Mouse (Mus musculus) embryonic facial prominence, embryonic 10.5 days (tissue): Measurements from ENCODE around the gene Sgcg. TPM values are rescaled to one million over a fixed set of nuclear protein-coding genes. Genes with fewer than 3 reads are reported as not detected.
A peak's percentile ranks its signal among the peaks of the same experiment; 100 is the strongest.

Experiments
- DNase-seq: peaks from one replicate; pipeline ENCODE4 v3.0.0-alpha.2; 2017; ENCODE audit warnings: low spot score
- H3K27ac ChIP-seq: fragments of 300-500 bp; sonication (generic); replicated peaks from 2 replicates; pipeline ENCODE4 v1.5.1; 2016; ENCODE audit warnings: mild to moderate bottlenecking
- H3K27me3 ChIP-seq: fragments of 300-500 bp; sonication (generic); replicated peaks from 2 replicates; pipeline ENCODE4 v1.6.1; 2016; ENCODE audit warnings: low read depth, mild to moderate bottlenecking; ENCODE audit not compliant: poor library complexity, severe bottlenecking
- H3K36me3 ChIP-seq: fragments of 300-500 bp; sonication (generic); replicated peaks from 2 replicates; pipeline ENCODE4 v1.6.1; 2016; ENCODE audit warnings: mild to moderate bottlenecking, moderate library complexity
- H3K4me1 ChIP-seq: fragments of 300-500 bp; sonication (generic); 2 replicates; pipeline ENCODE4 v1.6.1; 2016
- H3K4me3 ChIP-seq: fragments of 300-500 bp; sonication (generic); 2 replicates; pipeline ENCODE4 v1.5.1; 2016; ENCODE audit warnings: mild to moderate bottlenecking, moderate library complexity
- H3K9me3 ChIP-seq: fragments of 300-500 bp; sonication (generic); 2 replicates; pipeline ENCODE4 v1.6.1; 2016; ENCODE audit warnings: mild to moderate bottlenecking
- WGBS: fragments of 180-500 bp; shearing (Covaris S2); methylation state at CpG from one replicate; pipeline ENCODE4 v1.1.7; 2016; 5-methylcytosine and 5-hydroxymethylcytosine counted together
- polyA plus RNA-seq: library from polyadenylated mRNA; unstranded; fragments of >200 nt; fragmentation: Nextera tagmentation; extraction: Ambion mirVana; gene quantifications from 2 replicates; pipeline ENCODE4 v1.2.1, GENCODE M21; 2016

Gene Sgcg
- polyA plus RNA-seq, 1 experiment from 2014 or later = not detected

DNA sequence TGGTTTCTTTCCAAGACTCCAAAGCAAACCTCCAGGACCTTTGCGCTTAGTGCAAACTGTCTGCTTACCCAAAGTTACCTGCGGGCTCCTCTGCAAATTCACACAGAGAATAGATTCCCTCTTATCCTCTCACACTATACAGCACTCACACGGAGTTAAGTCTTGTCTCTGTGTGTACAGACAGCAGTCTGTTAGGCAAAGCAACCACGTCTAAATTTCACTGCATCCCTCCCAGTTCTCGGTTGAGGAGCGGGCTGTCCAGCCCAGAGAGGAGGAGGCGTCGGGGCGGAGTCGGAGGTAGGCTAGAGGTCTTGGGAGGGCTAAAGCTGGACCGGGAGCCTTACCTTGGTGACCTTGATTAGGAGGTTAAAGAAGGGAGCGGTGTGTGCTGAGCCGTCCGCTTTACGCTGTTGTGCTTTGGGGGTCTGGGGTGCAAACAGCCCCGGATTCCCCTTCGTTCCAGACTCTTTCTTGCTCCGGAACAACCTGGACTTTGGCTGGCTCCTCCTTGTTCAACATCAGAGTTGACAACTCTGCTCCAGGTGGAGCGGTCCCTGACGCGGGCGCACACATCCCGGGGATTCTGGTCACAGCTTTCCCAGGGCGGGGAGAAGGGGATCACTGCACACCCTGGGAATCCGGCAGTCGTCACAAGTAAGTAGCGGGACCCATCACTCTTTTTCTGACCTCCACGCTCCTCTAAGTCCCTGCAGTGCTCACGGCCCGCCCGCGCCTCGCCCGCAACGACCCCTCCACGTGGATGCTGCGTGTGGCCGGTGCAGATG, 16.3 kb upstream of the Sgcg start:
- Histone ChIP-seq H3K36me3 (no peaks in the 10 kb centered on the region), H3K27me3 (peaks cover 63% of the 10 kb centered on the region), H3K9me3 (no peaks in the 10 kb centered on the region), H3K4me1 (peaks cover 13% of the 10 kb centered on the region), H3K4me3 (peak overlapping the region; percentile 37), H3K27ac (no peak overlapping the region)
- 8% methylated on average over 38 of the region's 38 CpGs for WGBS
- DNase-seq = peak; percentile 26

- no peak for DNase-seq
- H3K27me3 ChIP-seq = peaks cover 17% of the 10 kb centered on the region
- no peaks in the 10 kb centered on the region for H3K4me1 ChIP-seq
- WGBS = 69% methylated on average over 5 of the region's 5 CpGs
- no peak overlapping the region for H3K27ac ChIP-seq
- no peaks in the 10 kb centered on the region for H3K36me3 ChIP-seq
- no peak overlapping the region for H3K4me3 ChIP-seq
- H3K9me3 ChIP-seq = no peaks in the 10 kb centered on the region
Measured at GRCm38 (mm10) chr14:61267908-61268475, 9.7 kb upstream of the Sgcg start.

GRCm38 (mm10) chr14:61259084-61259483, 794 bp upstream of the Sgcg start:
- no peak overlapping the region for H3K4me3 ChIP-seq
- peaks cover 12% of the 10 kb centered on the region for H3K4me1 ChIP-seq
- no peaks in the 10 kb centered on the region for H3K27me3 ChIP-seq
- WGBS = 40% methylated on average over 3 of the region's 3 CpGs
- H3K36me3 ChIP-seq = no peaks in the 10 kb centered on the region
- no peaks in the 10 kb centered on the region for H3K9me3 ChIP-seq
- no peak overlapping the region for H3K27ac ChIP-seq
- no peak for DNase-seq

- no peak overlapping the region for H3K4me3 ChIP-seq
- H3K36me3 ChIP-seq = no peaks in the 10 kb centered on the region
- no peaks in the 10 kb centered on the region for H3K27me3 ChIP-seq
- no peaks in the 10 kb centered on the region for H3K4me1 ChIP-seq
- no peak for DNase-seq
- H3K27ac ChIP-seq = no peak overlapping the region
- 89% methylated on average over 15 of the region's 15 CpGs for WGBS
- H3K9me3 ChIP-seq = peaks cover 8% of the 10 kb centered on the region
Measured at GRCm38 (mm10) chr14:61252596-61253388, 5.5 kb downstream of the Sgcg start.

GRCm38 (mm10) chr14:61246444-61246843, 11.8 kb downstream of the Sgcg start:
- Histone ChIP-seq H3K27ac (no peak overlapping the region), H3K27me3 (no peaks in the 10 kb centered on the region), H3K36me3 (no peaks in the 10 kb centered on the region), H3K4me1 (no peaks in the 10 kb centered on the region), H3K9me3 (peaks cover 9% of the 10 kb centered on the region), H3K4me3 (no peak overlapping the region)
- 91% methylated on average over 3 of the region's 3 CpGs for WGBS
- no peak for DNase-seq

DNA sequence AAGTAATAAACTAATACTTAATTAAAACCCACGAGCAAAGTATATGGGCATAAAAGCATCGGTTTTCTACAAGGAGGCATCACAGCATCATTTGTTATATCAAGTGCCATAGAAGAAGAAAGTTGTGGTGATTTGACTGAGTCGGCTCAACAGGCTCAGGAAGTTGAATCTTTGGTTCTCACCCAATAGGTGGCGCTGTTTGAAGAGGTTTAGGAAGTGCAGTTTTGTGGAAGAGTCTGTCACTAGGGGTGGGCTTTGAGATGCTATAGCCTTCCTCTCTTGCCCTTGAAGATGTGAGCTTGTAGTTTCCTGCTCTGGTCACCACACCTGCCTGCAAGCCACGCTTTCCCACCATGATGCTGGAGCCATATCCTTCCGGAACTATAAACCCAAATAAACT, 15.7 kb downstream of the Sgcg start:
- Histone ChIP-seq H3K36me3 (no peaks in the 10 kb centered on the region), H3K4me1 (no peaks in the 10 kb centered on the region), H3K4me3 (no peak overlapping the region), H3K27ac (no peak overlapping the region), H3K27me3 (no peaks in the 10 kb centered on the region), H3K9me3 (no peaks in the 10 kb centered on the region)
- 38% methylated on average over 6 of the region's 6 CpGs for WGBS
- DNase-seq = no peak

DNA sequence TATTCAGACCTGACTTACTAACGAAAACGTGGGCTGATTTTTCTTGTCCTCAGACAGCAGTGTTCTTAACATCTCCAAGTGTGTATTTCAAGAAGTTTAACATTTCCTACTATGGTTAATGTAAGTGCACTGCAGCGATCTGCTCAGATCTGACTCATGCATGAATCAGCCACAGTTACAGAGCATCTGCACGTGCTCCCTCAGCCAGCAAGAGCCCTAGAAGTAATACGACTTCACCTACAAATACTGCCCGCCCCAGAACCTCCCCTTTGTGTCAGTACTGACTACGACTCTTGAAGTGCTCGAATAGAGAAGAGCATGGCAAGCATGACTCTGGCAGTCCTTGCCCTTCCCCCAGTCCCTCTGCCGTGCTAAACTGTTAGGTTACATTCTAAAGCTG, 19.5 kb downstream of the Sgcg start:
- H3K36me3 ChIP-seq = no peaks in the 10 kb centered on the region
- no peaks in the 10 kb centered on the region for H3K9me3 ChIP-seq
- no peak overlapping the region for H3K4me3 ChIP-seq
- H3K27me3 ChIP-seq = no peaks in the 10 kb centered on the region
- WGBS = 78% methylated on average over 9 of the region's 9 CpGs
- no peak overlapping the region for H3K27ac ChIP-seq
- DNase-seq = no peak
- H3K4me1 ChIP-seq = no peaks in the 10 kb centered on the region

- H3K4me1 ChIP-seq = no peaks in the 10 kb centered on the region
- H3K4me3 ChIP-seq = no peak overlapping the region
- no peak overlapping the region for H3K27ac ChIP-seq
- H3K36me3 ChIP-seq = no peaks in the 10 kb centered on the region
- no peaks in the 10 kb centered on the region for H3K27me3 ChIP-seq
- 46% methylated on average over 4 of the region's 4 CpGs for WGBS
- no peaks in the 10 kb centered on the region for H3K9me3 ChIP-seq
- DNase-seq = no peak
Measured at GRCm38 (mm10) chr14:61237101-61237654, 21.1 kb downstream of the Sgcg start.

DNA sequence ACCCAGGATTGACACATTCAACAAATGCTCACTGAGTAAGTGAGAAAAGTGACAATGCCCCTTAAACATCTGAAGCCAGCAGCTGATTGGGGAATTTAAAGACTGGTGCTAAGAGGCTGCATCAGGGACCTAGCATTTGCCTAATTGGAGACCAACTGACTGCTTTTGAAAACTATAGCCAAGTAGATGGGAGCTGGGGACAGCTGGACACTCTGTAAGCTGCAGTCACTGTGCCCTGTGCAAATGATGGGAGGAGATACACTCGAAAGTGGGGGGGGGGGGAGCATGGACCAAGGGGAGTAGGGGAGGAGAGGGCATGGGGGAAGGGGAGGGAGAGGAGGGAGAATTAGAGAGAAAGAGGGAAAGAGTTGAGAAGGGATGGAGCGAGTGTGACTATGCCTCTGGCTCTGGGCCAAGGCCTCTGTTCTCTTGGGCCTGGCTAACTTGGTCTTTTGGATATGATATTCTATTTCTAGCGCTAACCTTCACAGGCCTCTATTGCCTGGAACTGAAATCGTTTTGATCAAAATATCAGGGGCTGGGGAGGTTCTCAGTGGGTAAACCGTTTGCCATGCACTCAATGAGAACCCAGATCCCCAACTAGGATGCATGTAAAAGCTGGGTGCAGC, 22.3 kb downstream of the Sgcg start:
- Histone ChIP-seq H3K27me3 (no peaks in the 10 kb centered on the region), H3K4me1 (no peaks in the 10 kb centered on the region), H3K9me3 (no peaks in the 10 kb centered on the region), H3K36me3 (no peaks in the 10 kb centered on the region), H3K4me3 (no peak overlapping the region), H3K27ac (no peak overlapping the region)
- no peak for DNase-seq
- WGBS = 78% methylated on average over 5 of the region's 5 CpGs

GRCm38 (mm10) chr14:61232016-61232568, 26.2 kb downstream of the Sgcg start:
- H3K4me3 ChIP-seq = no peak overlapping the region
- H3K36me3 ChIP-seq = no peaks in the 10 kb centered on the region
- H3K27ac ChIP-seq = no peak overlapping the region
- no peaks in the 10 kb centered on the region for H3K27me3 ChIP-seq
- no peaks in the 10 kb centered on the region for H3K9me3 ChIP-seq
- DNase-seq = no peak
- no peaks in the 10 kb centered on the region for H3K4me1 ChIP-seq
- WGBS = 89% methylated on average over 13 of the region's 13 CpGs

GRCm38 (mm10) chr14:61230179-61230578, 28.1 kb downstream of the Sgcg start:
- no peaks in the 10 kb centered on the region for H3K9me3 ChIP-seq
- DNase-seq = no peak
- H3K27ac ChIP-seq = no peak overlapping the region
- H3K4me1 ChIP-seq = no peaks in the 10 kb centered on the region
- WGBS = 91% methylated on average over 4 of the region's 4 CpGs
- H3K4me3 ChIP-seq = no peak overlapping the region
- no peaks in the 10 kb centered on the region for H3K36me3 ChIP-seq
- H3K27me3 ChIP-seq = no peaks in the 10 kb centered on the region

DNA sequence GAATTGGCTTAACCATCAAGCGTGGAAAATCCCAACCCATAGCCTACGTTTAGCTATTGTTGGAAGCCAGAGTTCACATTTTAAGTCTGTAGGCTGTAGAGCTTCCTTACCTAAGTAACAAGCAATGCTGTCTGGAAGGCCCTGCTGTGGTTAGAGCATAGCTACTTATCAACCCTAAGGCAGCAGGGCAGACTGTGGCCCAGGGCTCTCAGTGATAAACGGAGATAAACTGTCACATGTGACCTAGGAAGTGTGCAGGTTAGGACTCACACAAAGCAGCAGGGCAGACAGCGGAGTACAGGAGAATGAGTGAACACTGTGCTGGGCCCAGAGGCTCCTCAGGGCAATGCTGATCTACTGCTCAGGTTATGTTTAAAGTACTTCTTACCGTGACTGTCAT, 28.5 kb downstream of the Sgcg start:
- Histone ChIP-seq H3K27ac (no peak overlapping the region), H3K9me3 (no peaks in the 10 kb centered on the region), H3K4me1 (no peaks in the 10 kb centered on the region), H3K27me3 (no peaks in the 10 kb centered on the region), H3K4me3 (no peak overlapping the region), H3K36me3 (no peaks in the 10 kb centered on the region)
- 87% methylated on average over 5 of the region's 5 CpGs for WGBS
- no peak for DNase-seq
